ENCODE assay signal across 7 mouse cellular contexts in genomic region chr5:45858368-45858767, GRCm38 (mm10). TPM values are rescaled to one million over a fixed set of nuclear protein-coding genes. Genes with fewer than 3 reads are reported as not detected.
DNase-seq lines count a peak whose midpoint lies in the region; ATAC-seq and TF ChIP-seq lines count a peak whose summit lies in the region.

No protein-coding gene starts in this region.

- H3K27ac ChIP-seq in lung, embryonic 16.5 days (ENCODE audit: low read length): no peak overlapping the region
- H3K27ac ChIP-seq in forebrain, embryonic 15.5 days (replicated peaks): no peak overlapping the region
- no peak overlapping the region for H3K27ac ChIP-seq in limb, embryonic 14.5 days (replicated peaks; ENCODE audit: low read depth, low read length)
- no peak overlapping the region for H3K27ac ChIP-seq in stomach, embryonic 14.5 days (ENCODE audit: low read length)

- H3K4me1 ChIP-seq in lung, embryonic 16.5 days (replicated peaks; ENCODE audit: control insufficient read depth, insufficient read depth, low read length): peaks cover 4% of the 10 kb centered on the region
- H3K4me1 ChIP-seq in forebrain, embryonic 15.5 days: peaks cover 10% of the 10 kb centered on the region
- H3K4me1 ChIP-seq in limb, embryonic 14.5 days (ENCODE audit: control insufficient read depth, insufficient read depth, low read length): peaks cover 4% of the 10 kb centered on the region; the same call in 1 of the 2 replicates
- H3K4me1 ChIP-seq in stomach, embryonic 14.5 days (ENCODE audit: control insufficient read depth, insufficient read depth, low read length): 0 out of 2 replicates have a peak, but pooled peaks cover 2% of the 10 kb centered on the region

- DNase-seq in lung, postnatal 25 days (ENCODE audit: low spot score): no peak
- no peak for DNase-seq in limb, embryonic 14.5 days (ENCODE audit: low spot score)
- DNase-seq in thymus, postnatal 36 days: no peak
- DNase-seq in cerebellum, adult 9-10 months: no peak

- no peak for TF ChIP-seq POLR2A in limb, embryonic 14.5 days (IDR thresholded peaks at IDR 0.05; ENCODE audit: borderline replicate concordance, extremely low read depth, insufficient read depth, insufficient read length)

- no peaks in the 10 kb centered on the region for H3K27me3 ChIP-seq in lung, embryonic 16.5 days (ENCODE audit: control insufficient read depth, insufficient read depth, low read depth, low read length)
- no peaks in the 10 kb centered on the region for H3K27me3 ChIP-seq in forebrain, embryonic 15.5 days
- H3K27me3 ChIP-seq in limb, embryonic 14.5 days (ENCODE audit: control insufficient read depth, insufficient read depth, low read length): no peaks in the 10 kb centered on the region
- H3K27me3 ChIP-seq in stomach, embryonic 14.5 days (ENCODE audit: control insufficient read depth, insufficient read depth, low read length): no peaks in the 10 kb centered on the region

- ATAC-seq in lung, embryonic 16.5 days (ENCODE audit: low read depth): no peak
- ATAC-seq in forebrain, embryonic 15.5 days (replicated peaks): no peak
- ATAC-seq in limb, embryonic 14.5 days (ENCODE audit: low FRiP score, low read depth): no peak
- no peak for ATAC-seq in stomach, embryonic 14.5 days (ENCODE audit: insufficient number of reproducible peaks, insufficient read depth, low FRiP score, low read depth)

- H3K36me3 ChIP-seq in lung, embryonic 16.5 days (ENCODE audit: control insufficient read depth, insufficient read depth, low read length): no peaks in the 10 kb centered on the region
- H3K36me3 ChIP-seq in forebrain, embryonic 15.5 days: no peaks in the 10 kb centered on the region
- H3K36me3 ChIP-seq in limb, embryonic 14.5 days (ENCODE audit: control insufficient read depth, insufficient read depth, low read length): no peaks in the 10 kb centered on the region
- no peaks in the 10 kb centered on the region for H3K36me3 ChIP-seq in stomach, embryonic 14.5 days (ENCODE audit: control insufficient read depth, insufficient read depth, low read length)

- H3K9me3 ChIP-seq in lung, embryonic 16.5 days (ENCODE audit: control insufficient read depth, low read length): no peaks in the 10 kb centered on the region
- H3K9me3 ChIP-seq in forebrain, embryonic 15.5 days: no peaks in the 10 kb centered on the region
- H3K9me3 ChIP-seq in limb, embryonic 14.5 days (ENCODE audit: control insufficient read depth, low read length): no peaks in the 10 kb centered on the region
- no peaks in the 10 kb centered on the region for H3K9me3 ChIP-seq in stomach, embryonic 14.5 days (ENCODE audit: control insufficient read depth, low read depth, low read length)

- peak overlapping the region; percentile 94 for H3K4me2 ChIP-seq in lung, embryonic 16.5 days (ENCODE audit: low read depth, low read length)
- peak overlapping the region; percentile 64 for H3K4me2 ChIP-seq in forebrain, embryonic 15.5 days (replicated peaks)
- H3K4me2 ChIP-seq in limb, embryonic 14.5 days (replicated peaks; ENCODE audit: low read depth, low read length, severe bottlenecking): peak overlapping the region; percentile 76
- peak overlapping the region; percentile 72 for H3K4me2 ChIP-seq in stomach, embryonic 14.5 days (replicated peaks; ENCODE audit: low read depth, low read length)

- 84% methylated on average over 2 of the region's 2 CpGs for WGBS in lung, embryonic 16.5 days
- whole genome bisulfite sequencing in forebrain, embryonic 15.5 days: 83% methylated on average over 2 of the region's 2 CpGs
- WGBS in limb, embryonic 14.5 days: 69% methylated on average over 2 of the region's 2 CpGs
- WGBS in stomach, embryonic 14.5 days: 83% methylated on average over 2 of the region's 2 CpGs

- peak overlapping the region; percentile 89; the same call in 1 of the 2 replicates for H3K4me3 ChIP-seq in lung, embryonic 16.5 days (ENCODE audit: low read length)
- H3K4me3 ChIP-seq in forebrain, embryonic 15.5 days: peak overlapping the region; percentile 70
- H3K4me3 ChIP-seq in limb, embryonic 14.5 days (replicated peaks; ENCODE audit: low read length): peak overlapping the region; percentile 82
- H3K4me3 ChIP-seq in stomach, embryonic 14.5 days (ENCODE audit: low read depth, low read length): peak overlapping the region; percentile 95; the same call in 1 of the 2 replicates

- peak overlapping the region; percentile 97; the same call in 1 of the 2 replicates for H3K9ac ChIP-seq in lung, embryonic 16.5 days (ENCODE audit: low read length)
- H3K9ac ChIP-seq in forebrain, embryonic 15.5 days (replicated peaks): no peak overlapping the region
- 0 out of 2 replicates have a peak overlapping the region, but pooled peaks have one; percentile 9 for H3K9ac ChIP-seq in limb, embryonic 14.5 days (ENCODE audit: low read depth, low read length, severe bottlenecking)
- no peak overlapping the region for H3K9ac ChIP-seq in stomach, embryonic 14.5 days (replicated peaks; ENCODE audit: low read depth, low read length)

RNA-seq across cellular contexts. Expression of gene Lcorl, which starts 1.0 kb away (rescaled TPM):
- 30.8 and 36.2 TPM in 2 replicates for polyA plus RNA-seq in lung, embryonic 16.5 days (2015; fragmentation: Nextera tagmentation; extraction: Ambion mirVana)
- polyA plus RNA-seq in forebrain, embryonic 15.5 days (2015; fragmentation: Nextera tagmentation; extraction: Ambion mirVana): 53.1 and 58.0 TPM in 2 replicates
- polyA plus RNA-seq in limb, embryonic 14.5 days (2012; rRNA removed): 6.5 and 7.4 TPM in 2 replicates
- 21.1 and 24.1 TPM in 2 replicates for polyA plus RNA-seq in limb, embryonic 14.5 days (2014; fragmentation: Nextera tagmentation; extraction: Ambion mirVana)
- polyA plus RNA-seq in stomach, embryonic 14.5 days (2014; fragmentation: Nextera tagmentation; extraction: Ambion mirVana): 40.9 and 42.4 TPM in 2 replicates

Comparison
In these comparisons a context has a peak if more than half of its experiments do, and no peak if none do; other contexts are left out.
1. H3K9ac ChIP-seq: peak in lung, embryonic 16.5 days (single experiment) and limb, embryonic 14.5 days (single experiment); none in forebrain, embryonic 15.5 days (single experiment) and stomach, embryonic 14.5 days (single experiment).
2. Peak in every context shown above with its lines, with median percentiles within 50 percentile points of each other: H3K4me2 ChIP-seq and H3K4me3 ChIP-seq.